Mouse (Mus musculus) heart, adult 11 months (tissue): ENCODE measurements around the gene Bend7.

Experiments
- DNase-seq: peaks from one replicate; pipeline ENCODE4 v3.0.0; 2022

The Bend7 gene

DNA sequence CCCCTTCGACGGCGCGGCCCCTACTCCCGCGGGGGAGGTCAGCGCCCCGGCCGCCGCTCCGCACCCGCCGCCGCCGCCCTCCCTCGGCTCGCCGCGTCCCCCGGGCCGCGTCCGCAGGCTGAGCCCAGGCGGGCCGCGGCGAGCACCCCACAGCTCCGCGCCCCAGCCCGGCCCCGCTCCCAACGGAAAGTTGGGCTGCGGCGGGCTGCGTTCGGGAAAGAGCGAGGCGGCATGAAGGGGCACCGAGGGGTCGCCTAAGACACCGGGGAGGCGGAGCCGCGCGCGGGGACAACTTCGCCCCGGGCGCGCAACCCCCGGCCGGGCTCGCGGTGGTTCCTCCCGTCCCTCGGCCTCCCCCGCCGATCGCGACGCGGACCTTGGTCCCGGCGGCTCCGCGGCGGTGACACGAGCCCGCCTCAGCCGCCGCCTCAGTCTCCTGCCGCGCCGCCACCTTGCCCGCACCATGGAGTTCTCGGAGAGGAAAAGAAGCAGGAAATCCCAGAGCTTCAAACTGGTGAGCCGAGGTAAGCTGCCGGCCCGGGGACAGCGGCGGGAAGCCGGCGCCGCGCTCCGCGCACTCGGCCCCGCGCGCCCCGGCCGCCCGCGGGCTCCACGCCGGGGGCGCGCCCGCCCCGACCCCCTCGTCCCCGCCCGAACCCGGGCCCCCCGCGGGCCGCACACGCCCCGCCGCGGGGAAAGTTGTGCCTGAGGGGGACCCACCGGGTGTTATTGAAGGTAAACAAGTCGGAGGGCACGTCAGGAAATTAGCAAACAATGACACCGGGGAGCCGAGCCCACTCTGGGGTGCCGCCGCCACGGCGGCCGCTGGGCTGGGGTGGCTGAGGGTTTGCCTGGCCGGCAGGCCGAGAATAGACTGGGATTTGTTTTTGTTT is at the start of gene Bend7:
TSS of gene Bend7 (plus strand) at position 63 of the 893 bp plus-strand sequence.
- peak; percentile 93 for DNase-seq

DNA sequence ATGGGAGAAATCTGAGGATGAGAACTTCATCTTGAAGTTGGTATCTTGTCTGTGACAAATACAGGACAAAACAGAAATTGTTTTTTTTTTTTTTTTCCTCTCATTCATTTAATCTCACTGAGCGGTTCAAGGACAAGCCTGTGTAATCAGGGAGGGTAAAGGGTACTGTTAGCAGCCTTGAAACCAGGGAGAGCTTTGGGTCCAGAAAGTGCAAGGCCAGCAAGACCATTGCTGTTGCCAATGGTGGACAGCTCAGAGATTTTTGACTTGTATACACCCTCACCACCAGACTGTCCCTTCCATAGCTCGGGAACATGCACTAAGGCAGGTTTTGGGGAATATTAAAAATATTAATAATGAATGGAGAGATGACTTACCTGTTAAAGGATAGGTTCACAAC is 49.0 kb upstream of the Bend7 start:
- peak; percentile 30 for DNase-seq

DNA sequence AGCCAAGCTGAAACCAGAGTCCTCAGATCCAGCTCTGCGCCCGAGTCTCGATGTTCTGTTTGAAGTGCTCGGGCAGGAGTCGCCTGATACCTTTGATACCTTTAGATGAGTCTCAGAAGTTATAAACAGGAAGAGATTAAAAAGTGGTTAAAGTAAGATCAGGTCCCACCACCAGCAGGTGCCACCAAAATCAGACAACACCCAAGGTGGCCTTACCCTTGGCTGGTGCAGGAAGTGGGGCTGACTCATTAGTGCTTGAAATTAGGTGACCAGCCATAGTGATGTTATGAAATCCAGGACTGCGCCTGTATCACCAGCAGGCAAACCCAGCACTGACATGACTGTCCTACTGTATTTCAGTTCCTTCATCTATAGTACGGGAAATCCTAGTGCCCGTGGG is 47.9 kb upstream of the Bend7 start:
- DNase-seq = peak; percentile 4

DNA sequence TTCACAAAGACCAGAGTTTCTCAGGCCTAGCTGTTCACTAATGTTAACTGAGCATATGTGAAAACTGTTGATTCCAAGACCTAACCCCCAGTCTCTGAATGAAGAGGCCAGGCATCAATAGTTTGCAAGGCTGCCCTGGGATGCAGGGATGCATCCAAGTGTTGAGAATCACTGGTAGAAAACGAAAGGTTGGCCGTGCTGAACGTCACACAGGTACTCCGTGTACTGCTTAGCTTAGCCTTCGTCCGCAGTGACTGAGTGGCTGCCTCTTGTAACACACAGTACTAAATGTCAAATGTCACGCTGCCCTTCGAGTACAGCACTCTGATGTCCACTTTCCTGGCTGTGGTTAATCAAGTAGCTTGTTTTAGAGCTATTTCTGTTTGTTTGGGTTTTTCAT is 46.0 kb upstream of the Bend7 start:
- DNase-seq = peak; percentile 48

DNA sequence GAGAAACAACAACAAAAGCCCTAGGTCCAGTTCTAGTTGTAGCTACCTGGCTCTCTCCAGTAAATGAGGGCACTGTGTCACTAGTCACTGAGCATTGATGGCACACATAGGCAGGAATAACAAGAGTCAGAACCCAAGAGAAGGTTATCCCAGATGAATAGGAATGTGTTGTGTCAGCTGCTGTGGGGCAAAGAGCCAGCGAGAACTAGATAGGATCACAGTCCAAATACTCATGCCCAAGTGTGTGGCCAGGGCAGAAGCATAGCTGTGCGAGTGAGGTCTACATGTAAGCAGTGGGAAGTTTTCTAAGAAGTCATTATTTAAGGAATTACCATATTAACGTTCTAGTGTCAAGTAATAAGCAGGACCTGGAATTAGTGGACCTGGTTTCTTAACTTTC is 37.7 kb upstream of the Bend7 start:
- DNase-seq = peak; percentile 84

DNA sequence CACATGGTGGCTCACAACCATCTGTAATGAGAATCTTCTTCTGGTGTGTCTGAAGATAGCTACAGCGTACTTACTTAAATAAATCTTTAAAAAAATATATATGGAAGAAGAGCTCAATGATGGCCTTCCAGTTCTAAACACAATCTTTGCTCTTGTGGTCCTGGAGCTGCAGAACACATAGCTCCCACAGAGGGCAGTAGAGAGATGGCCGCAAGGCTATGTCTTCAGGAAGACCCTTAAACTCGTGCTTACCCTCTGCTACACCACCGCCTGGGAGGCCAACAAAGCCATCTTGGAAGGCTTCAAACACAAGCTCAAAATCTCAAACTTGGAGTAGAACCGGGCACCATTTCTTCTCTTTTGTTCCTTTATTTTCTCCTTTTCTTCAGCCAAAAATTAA is 6.4 kb upstream of the Bend7 start:
- no peak for DNase-seq

DNA sequence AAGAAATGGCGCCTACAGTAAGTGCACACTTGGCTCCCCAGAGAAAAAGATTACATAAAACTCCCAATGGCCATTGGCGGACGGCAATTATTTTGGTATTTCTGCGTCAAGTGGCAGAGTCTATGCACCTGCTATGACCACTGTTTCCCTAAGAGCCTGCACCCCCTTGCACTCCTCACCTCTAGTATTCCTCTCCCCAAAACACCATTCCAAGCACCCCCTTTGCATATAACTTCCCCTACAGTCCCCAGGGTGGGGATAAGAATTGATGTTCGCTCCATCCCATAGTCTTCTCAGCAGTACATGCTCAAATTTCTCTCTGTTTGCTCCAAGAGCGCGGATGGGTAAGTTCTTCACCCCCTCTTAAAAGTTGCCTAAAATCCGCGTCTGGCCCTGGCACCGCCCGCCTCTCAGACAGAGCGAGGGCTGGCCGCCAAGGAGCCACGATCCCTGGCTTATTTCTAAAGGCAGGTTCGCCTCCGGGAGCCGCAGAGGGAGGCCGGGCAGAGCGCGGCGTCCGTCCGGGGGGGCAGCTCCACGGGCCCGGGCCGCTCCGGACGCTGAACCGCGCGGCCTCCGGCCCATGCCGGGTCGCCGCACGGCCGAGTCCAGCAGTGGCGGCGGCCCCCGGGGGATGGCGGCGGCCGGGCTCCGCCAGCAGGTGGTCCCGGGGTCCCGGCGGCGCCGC is 406 bp upstream of the Bend7 start:
- DNase-seq = peak; percentile 93

DNA sequence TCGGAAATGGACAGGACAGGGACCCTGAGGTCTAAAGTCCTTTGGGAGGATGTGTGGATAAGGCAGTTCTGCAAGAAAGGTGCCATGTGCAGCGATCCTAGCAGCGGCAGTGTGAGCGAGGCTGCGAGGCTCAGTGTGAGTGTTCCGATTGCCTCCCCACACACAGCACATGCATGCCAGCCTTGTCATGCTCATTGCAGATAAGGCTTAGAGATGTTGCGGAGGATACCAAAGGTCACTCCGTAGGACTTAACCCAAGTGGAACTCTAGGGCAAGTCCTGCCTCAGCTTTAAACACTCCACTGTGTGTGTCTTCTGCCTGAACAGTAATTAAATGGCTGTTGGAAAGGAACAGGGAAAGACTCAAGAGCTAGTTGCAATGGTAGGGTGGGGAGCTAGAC is 5.5 kb downstream of the Bend7 start:
- DNase-seq = no peak

DNA sequence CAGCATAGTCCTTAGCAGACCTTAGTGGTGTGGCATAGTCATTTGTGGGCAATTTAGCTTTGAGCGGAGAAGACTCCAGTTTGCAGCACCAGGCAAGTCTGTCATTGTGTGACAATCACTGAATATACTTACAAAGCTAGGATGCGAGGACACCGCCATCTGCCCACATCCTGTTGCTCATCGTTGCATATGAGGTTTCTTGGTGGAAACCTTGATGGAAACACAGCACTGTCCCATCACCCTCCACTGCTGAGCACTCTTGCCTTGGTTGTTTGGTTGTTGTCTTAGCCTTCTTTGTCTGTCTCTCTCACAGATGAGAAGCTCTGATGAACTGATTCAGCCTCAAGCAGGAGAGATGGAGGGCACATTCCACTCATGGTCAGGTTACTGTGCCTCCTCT is 12.5 kb downstream of the Bend7 start:
- DNase-seq = peak; percentile 83

DNA sequence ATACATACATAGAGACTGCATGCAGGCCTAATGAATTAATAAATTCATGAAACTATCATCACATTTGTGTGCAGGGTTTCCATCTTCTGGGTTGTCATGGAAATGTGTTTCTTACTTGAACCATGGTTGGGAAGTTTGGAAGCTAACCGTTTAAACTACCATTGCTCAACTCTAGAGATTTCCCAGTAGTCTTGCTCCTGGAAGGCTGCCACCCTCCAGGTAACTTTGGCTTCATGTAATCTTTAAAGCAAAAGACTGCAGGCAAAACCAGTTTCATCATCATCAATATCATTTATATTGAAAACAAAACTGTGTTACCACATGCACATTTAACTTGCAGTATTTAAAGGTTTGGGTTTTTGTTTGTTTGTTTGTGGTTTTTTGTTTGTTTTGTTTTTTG is 16.3 kb downstream of the Bend7 start:
- no peak for DNase-seq

DNA sequence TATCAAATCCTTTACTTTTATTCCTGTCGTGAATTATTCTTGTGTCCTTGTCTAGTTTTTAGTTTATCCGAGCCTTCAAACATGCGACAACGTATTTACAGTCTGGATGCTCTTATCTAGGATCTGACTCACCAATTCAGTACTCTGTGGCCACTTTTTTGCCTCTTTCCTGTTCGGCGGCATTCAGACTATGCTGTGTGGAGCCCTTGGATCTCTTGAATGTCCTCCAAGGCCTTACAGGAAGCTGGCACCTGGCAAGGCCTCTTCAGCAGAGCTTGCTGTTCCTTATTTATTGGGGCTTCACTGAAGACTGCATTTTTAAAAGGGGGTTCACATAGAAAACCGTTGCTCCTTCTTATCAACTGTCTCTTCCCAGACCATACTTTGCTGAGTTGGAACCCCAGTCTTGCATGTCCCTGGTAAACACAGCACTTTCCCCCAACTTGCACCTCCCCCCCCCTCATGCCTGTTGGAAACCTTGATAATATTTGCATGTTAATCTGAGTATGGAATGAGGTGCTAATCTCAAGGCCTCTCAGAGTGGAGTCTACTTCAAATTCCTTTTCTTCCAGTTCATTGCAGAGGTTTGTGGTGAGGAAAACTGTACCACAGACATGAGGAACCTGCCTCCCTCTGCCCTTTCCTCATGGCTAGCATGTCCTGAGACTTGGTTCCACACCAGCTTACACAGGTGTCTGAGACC is 18.6 kb downstream of the Bend7 start:
- DNase-seq = peak; percentile 51

DNA sequence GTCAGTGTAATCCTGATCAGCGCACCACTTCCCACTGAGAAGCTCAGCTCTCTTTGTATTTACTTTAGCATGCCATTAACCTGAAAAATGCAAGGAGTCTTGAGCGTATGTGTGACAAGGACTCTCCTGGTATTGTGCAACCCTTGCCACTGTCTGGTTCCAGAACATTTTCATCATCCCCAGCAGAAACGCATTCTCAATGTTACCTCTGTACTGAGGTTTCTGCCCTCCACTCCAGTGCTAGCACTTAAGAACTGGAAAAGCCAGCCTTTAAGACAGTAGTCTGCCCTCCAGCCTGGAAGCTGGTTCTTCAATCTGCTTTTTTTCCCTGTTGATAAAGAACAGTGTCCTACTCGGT is 19.1 kb downstream of the Bend7 start:
- peak; percentile 64 for DNase-seq

DNA sequence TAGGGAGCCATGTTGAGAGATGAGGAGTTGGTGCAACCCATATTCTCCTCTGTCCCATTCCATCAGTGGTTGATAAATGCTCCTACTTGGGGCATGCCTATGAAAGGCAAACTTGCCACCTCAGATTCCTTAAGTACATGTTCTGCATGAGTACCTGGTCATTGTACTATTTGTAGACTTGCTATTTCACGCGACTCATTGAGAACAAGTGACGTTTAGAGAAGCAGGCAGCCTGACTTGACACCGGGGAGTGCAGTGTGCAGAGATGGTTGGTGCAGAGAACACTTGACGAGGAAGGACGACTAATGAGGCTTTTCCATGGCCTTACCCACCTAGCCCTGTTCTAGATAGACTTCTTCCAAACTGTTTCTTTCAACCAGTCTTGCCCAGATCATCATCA is 34.3 kb downstream of the Bend7 start:
- no peak for DNase-seq

DNA sequence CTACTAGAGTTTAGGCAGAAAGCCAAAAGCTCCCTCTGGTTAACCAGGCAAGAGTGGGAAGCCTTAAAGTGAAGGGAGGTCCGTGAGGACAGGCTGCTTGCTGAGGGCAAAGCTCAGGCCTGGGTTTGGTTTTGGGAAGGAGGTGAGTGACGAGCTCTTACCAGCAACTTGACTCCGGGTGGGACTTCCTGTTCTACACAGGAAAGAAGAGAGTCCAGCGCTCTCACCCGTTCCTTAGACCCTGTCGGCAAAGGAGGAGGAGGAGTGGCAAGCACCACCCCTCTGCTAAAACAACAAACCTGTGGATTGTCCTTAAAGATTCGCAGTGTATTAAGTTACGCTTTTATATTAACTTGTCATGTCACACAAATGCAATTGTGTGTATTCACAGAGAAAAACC is 38.1 kb downstream of the Bend7 start:
- DNase-seq = peak; percentile 50

DNA sequence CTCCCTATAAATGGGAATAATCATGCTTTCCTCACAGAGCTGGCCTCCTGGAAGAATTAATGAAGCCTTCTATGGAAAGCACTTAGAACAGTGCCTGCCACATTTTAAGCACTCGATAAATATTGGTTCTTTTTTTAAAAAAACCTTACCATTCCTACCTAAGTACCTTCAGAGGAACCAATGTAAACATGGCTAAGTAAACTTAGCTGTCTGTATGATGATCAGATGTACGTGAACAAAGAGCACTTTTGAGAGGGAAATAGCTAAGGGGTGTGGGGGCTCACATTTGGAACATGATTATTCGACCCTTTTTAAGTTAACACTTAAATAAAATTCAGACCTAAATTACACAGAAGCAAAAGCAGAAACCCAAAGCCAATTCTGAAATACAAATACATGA is 39.6 kb downstream of the Bend7 start:
- DNase-seq = no peak

DNA sequence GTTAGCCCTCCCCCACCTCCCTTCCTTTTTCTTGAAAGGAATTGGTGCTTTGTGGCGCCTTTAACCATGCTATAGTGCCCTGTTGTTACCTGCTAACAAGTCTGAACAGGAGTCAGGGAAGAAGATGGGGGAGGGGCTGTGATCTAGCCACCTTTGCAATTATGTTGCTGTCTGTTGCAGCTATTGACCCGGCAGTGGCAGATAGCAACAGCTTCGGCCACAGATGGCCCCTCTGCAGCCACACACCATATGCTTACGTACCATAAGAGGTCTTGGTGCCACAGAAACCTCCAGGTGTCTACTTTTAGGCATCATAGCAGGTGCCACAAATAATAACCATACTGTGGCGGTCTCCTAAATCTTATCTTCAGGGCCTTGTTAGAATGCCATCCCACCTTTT is 43.1 kb downstream of the Bend7 start:
- peak; percentile 64 for DNase-seq

DNA sequence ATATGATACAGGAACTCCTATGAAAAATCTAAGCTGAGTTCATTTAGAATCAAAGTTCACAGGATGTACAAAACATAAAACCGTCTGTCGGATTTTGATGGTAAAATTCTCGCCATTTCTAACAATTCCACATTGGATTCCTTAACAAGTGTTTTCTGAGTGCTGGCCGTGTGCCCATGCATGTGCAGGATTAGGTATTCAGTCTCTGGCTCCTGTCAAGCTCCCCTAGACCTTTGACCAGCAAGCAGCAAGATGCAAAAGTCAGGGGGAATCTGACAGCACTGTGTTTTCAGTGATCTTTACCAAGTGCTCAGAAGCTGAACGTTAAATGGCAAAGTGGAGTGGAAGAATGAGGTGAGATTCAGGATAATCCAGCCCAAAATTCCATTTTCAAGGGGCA is 44.3 kb downstream of the Bend7 start:
- peak; percentile 61 for DNase-seq

DNA sequence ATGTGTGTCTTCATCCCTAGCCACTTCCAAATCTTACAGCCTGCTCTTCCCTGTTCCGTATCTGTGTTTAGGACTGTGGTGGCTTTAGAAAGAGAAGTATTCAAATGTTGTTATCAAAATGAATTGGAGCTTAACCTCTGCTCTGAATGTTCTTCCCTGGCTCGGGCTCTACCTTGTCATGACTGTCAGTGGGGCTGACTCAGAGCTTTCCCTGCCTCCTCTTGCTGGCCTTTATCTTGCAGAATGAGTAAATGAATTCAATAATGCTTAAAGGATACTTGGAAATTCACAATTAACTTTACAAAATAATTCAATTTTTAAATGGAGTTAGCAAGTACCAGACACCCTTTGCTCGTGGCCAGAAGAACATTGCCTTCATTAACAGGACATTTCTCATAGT is 46.4 kb downstream of the Bend7 start:
- DNase-seq = no peak

DNA sequence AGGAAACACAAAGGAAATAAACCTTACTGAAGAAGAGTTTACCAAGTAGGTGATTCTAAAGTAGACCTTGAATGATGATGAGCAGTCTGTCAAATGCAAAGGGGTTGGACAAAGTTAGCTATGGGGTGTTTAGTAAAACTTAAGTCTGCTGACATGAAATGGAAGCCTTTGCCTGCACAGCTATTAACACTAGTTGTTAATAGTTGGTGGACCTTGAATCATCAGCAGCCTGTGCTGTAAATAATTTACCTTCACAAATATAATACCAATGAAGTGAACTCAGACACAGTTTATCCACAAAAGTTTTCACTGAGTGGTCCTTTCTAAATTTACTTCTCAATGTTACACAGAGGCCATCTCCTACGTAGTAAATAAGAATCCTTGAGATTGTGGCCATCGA is 52.7 kb downstream of the Bend7 start:
- DNase-seq = no peak

DNA sequence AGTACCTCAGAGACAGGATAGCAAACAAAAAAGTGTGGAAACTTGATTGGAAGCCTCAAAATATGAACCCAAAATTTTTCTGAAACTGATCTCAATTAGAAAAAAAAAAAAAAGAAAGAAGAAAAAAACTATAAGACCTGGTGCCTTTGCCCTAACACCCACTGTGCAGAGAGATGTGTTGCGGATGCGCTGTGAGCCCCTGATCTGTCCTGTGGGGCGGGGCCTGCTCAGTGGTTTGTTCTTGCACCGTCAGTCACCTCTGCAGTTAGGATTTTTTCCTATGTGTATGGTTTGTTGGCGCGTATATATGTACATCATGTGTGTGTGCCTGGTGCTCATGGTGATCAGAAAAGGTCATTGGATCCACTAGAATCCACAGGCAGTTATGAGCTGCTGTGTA is 56.3 kb downstream of the Bend7 start:
- DNase-seq = peak; percentile 73

DNA sequence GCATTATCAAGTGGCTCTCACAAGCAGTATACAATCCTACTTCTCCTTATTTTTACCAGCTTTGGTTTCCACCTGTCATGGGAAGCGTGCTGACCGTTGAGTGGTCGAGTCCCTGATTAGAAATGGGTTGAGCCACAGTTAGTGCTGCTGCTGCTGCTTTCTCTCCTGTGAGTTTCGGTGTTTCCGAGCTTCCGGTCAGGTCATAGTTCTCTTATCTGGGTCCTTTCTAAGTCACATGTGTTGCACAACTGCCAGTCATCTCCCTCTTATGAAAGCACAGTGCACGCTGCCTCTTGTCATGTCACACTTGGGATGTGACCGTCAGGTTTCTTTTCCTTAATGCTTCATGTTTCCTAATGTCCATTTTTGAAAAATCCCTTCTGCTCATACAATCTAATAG is 59.7 kb downstream of the Bend7 start:
- DNase-seq = peak; percentile 46

DNA sequence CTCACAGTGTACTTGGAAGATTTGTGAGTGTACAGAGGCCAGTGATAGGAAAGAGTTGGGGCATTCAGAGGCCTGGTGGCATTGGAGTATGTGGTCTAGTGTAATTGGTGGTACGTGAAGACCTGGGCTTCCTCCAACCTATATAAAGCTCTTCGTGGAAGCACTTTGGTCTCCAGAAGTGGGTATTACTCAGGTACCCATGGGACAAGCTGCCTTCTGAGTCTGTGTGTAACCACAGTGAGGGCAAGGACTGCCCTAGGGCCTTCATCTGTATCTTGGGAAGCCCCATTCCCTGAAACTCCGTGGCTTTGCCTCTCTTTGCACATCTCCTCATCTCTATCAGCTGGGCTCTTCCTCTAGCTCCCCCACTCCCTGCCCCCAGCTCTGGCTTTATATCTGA is 64.0 kb downstream of the Bend7 start:
- DNase-seq = peak; percentile 37

DNA sequence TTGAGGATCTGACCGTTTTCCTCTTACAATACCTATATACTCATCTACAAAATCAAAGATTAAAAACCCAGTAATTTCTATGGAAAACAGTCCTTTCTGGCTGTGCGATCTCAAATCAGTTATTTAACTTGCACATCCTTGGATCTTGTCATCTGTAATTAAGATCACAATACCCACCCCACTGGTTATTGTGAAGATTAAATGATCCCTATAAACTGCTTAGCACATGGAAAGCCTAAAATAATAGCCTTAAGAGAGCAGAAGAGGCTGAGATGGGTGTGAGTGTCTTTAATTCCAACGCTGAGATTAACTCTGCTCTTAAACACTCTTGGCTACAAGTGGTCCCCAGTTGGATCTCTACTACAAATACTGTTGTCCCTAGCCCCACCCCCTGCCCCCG is 64.8 kb downstream of the Bend7 start:
- no peak for DNase-seq
